Mouse (Mus musculus): ENCODE data around the gene Hspa1l. TPM values are rescaled to one million over a fixed set of nuclear protein-coding genes. Genes with fewer than 3 reads are reported as not detected.

Gene Hspa1l
- total and polyA plus RNA-seq, 3 experiments, result 0.15 to 1.6 TPM; not detected in 1

GRCm38 (mm10) chr17:34997142-34997483 lies 24.6 kb downstream of the Hspa1l start:
- Histone ChIP-seq H3K4me3 (ENCODE audit: control insufficient read depth in 1 of 2, insufficient read depth in 1 of 2, low read depth in 2 of 2, low read length in 2 of 2) (peak overlapping the region; percentile 70 to 86), H3K36me3 (ENCODE audit: control insufficient read depth in 1 of 2, insufficient read depth in 2 of 2, low read length in 2 of 2) (no peaks in the 10 kb centered on the region; a peak in 2 of 4 replicates), H3K4me1 (ENCODE audit: control insufficient read depth in 1 of 2, insufficient read depth in 2 of 2, low read length in 2 of 2) (no peaks in the 10 kb centered on the region), H3K9ac (ENCODE audit: control insufficient read depth, low read depth, low read length, poor library complexity, severe bottlenecking) (peak overlapping the region; percentile 98), H3K27me3 (ENCODE audit: control insufficient read depth in 1 of 2, insufficient read depth in 2 of 2, low read length in 2 of 2) (no peaks in the 10 kb centered on the region), H3K27ac (ENCODE audit: control insufficient read depth, low read depth, low read length) (peak overlapping the region; percentile 99), H3K79me2 (ENCODE audit: control insufficient read depth, insufficient read depth, low read length, poor library complexity) (peaks cover 47% of the 10 kb centered on the region), H3K9me3 (replicated peaks; ENCODE audit: insufficient read depth, low read length) (no peaks in the 10 kb centered on the region)
- DNase-seq (ENCODE audit: low read depth, low spot score), result no peak
- 0 out of 2 replicates have a peak, but pooled peaks have one; percentile 17 for TF ChIP-seq MAZ (IDR thresholded peaks at IDR 0.05; ENCODE audit: low read depth, low read length)
- no peak for TF ChIP-seq NRF1 (IDR thresholded peaks at IDR 0.05; ENCODE audit: insufficient read depth, low read depth, low read length, poor library complexity, severe bottlenecking)
- TF ChIP-seq USF2 (IDR thresholded peaks at IDR 0.05; ENCODE audit: borderline replicate concordance in 1 of 2, insufficient read depth in 1 of 2, low read depth in 1 of 2, low read length in 2 of 2), result no peak
- 0 out of 2 replicates have a peak, but pooled peaks have one; percentile 21 for TF ChIP-seq KAT2A (conservative IDR thresholded peaks at IDR 0.05; ENCODE audit: low read depth, low read length)
- TF ChIP-seq EP300 (IDR thresholded peaks at IDR 0.05; ENCODE audit: low read depth in 1 of 2, low read length in 2 of 2), result 0 out of 4 replicates have a peak, but pooled peaks of 1 of the 2 experiments have one; percentile 27
- TF ChIP-seq ZC3H11A (IDR thresholded peaks at IDR 0.05; ENCODE audit: low read depth, low read length), result no peak
- peak; percentile 32; the same call in 1 of the 2 replicates for TF ChIP-seq ETS1 (IDR thresholded peaks at IDR 0.05; ENCODE audit: low read depth, low read length)
- TF ChIP-seq SIN3A (IDR thresholded peaks at IDR 0.05; ENCODE audit: low read length), result 0 out of 2 replicates have a peak, but pooled peaks have one; percentile 44
- no peak for TF ChIP-seq HCFC1 (IDR thresholded peaks at IDR 0.05; ENCODE audit: low read depth, low read length)
- TF ChIP-seq RAD21 (IDR thresholded peaks at IDR 0.05; ENCODE audit: low read depth, low read length), result no peak
- TF ChIP-seq POLR2AphosphoS2 (IDR thresholded peaks at IDR 0.05; ENCODE audit: low read length), result peak; percentile 11
- TF ChIP-seq POLR2A (IDR thresholded peaks at IDR 0.05; ENCODE audit: control insufficient read depth in 1 of 2, insufficient read depth in 1 of 2, low read depth in 1 of 2, low read length in 2 of 2, poor library complexity in 1 of 2), result peak in 1 of 2 experiments; percentile 14; a peak in 1 of 4 replicates
- TF ChIP-seq MAFK (IDR thresholded peaks at IDR 0.05; ENCODE audit: borderline replicate concordance, low read depth, low read length), result 0 out of 2 replicates have a peak, but pooled peaks have one; percentile 6
- TF ChIP-seq NELFE (IDR thresholded peaks at IDR 0.05; ENCODE audit: low read depth, low read length), result peak; percentile 45; the same call in 1 of the 2 replicates
- no peak for TF ChIP-seq CTCF (IDR thresholded peaks at IDR 0.05 in 2 of 3, conservative IDR thresholded peaks at IDR 0.05 in 1 of 3; ENCODE audit: control insufficient read depth in 1 of 3, insufficient read depth in 1 of 3, low read depth in 2 of 3, low read length in 3 of 3, poor library complexity in 1 of 3, severe bottlenecking in 1 of 3)
- no peak for TF ChIP-seq JUND (IDR thresholded peaks at IDR 0.05; ENCODE audit: low read depth, low read length)

- Histone ChIP-seq H3K9ac (ENCODE audit: control insufficient read depth, low read depth, low read length, poor library complexity, severe bottlenecking) (peak overlapping the region; percentile 98), H3K36me3 (ENCODE audit: control insufficient read depth in 1 of 2, insufficient read depth in 2 of 2, low read length in 2 of 2) (peaks cover 0 to 5% of the 10 kb centered on the region in 2 experiments; a peak in 3 of 4 replicates), H3K4me3 (ENCODE audit: control insufficient read depth in 1 of 2, insufficient read depth in 1 of 2, low read depth in 2 of 2, low read length in 2 of 2) (peak overlapping the region; percentile 70 to 86), H3K79me2 (ENCODE audit: control insufficient read depth, insufficient read depth, low read length, poor library complexity) (peaks cover 63% of the 10 kb centered on the region), H3K27ac (ENCODE audit: control insufficient read depth, low read depth, low read length) (peak overlapping the region; percentile 99), H3K9me3 (replicated peaks; ENCODE audit: insufficient read depth, low read length) (no peaks in the 10 kb centered on the region), H3K27me3 (ENCODE audit: control insufficient read depth in 1 of 2, insufficient read depth in 2 of 2, low read length in 2 of 2) (no peaks in the 10 kb centered on the region), H3K4me1 (ENCODE audit: control insufficient read depth in 1 of 2, insufficient read depth in 2 of 2, low read length in 2 of 2) (peaks cover 0 to 4% of the 10 kb centered on the region in 2 experiments; a peak in 1 of 4 replicates)
- TF ChIP-seq ETS1 (IDR thresholded peaks at IDR 0.05; ENCODE audit: low read depth, low read length), result 0 out of 2 replicates have a peak, but pooled peaks have one; percentile 4
- no peak for TF ChIP-seq MAZ (IDR thresholded peaks at IDR 0.05; ENCODE audit: low read depth, low read length)
- no peak for TF ChIP-seq EP300 (IDR thresholded peaks at IDR 0.05; ENCODE audit: low read depth in 1 of 2, low read length in 2 of 2)
- TF ChIP-seq POLR2AphosphoS5 (IDR thresholded peaks at IDR 0.05; ENCODE audit: borderline replicate concordance, low read depth, low read length), result no peak
- TF ChIP-seq RCOR1 (IDR thresholded peaks at IDR 0.05; ENCODE audit: low read depth, low read length), result no peak
- TF ChIP-seq POLR2AphosphoS2 (IDR thresholded peaks at IDR 0.05; ENCODE audit: low read length), result no peak; the same call in 1 of the 2 replicates
- no peak for TF ChIP-seq ELF1 (IDR thresholded peaks at IDR 0.05; ENCODE audit: low read depth, low read length)
- no peak for TF ChIP-seq USF2 (IDR thresholded peaks at IDR 0.05; ENCODE audit: borderline replicate concordance in 1 of 2, insufficient read depth in 1 of 2, low read depth in 1 of 2, low read length in 2 of 2)
- no peak for TF ChIP-seq JUND (IDR thresholded peaks at IDR 0.05; ENCODE audit: low read depth, low read length)
- TF ChIP-seq RAD21 (IDR thresholded peaks at IDR 0.05; ENCODE audit: low read depth, low read length), result no peak
- peak; percentile 16 to 56; a peak in 2 of 4 replicates for TF ChIP-seq POLR2A (IDR thresholded peaks at IDR 0.05; ENCODE audit: control insufficient read depth in 1 of 2, insufficient read depth in 1 of 2, low read depth in 1 of 2, low read length in 2 of 2, poor library complexity in 1 of 2)
- DNase-seq (ENCODE audit: low read depth, low spot score), result peak; percentile 47
Observed at GRCm38 (mm10) chr17:34998526-34999430, 26.3 kb downstream of the Hspa1l start.

Data from MEL (cell line).